Mouse (Mus musculus) lung, adult 18-20 months (tissue): ENCODE data around the gene Lrba.

Source experiments
- DNase-seq, 2 experiments: peaks; one replicate each; pipeline ENCODE4 v3.0.0; 2022; ENCODE audit warnings: mixed read lengths in 2 of 2

The Lrba gene

GRCm38 (mm10) chr3:86806834-86807233 lies 582.4 kb downstream of the Lrba start:
- DNase-seq, result no peak

- DNase-seq, result no peak
These were observed 583.4 kb downstream of the Lrba start for GRCm38 (mm10) chr3:86807750-86808467.

GRCm38 (mm10) chr3:86809199-86809598 lies 584.7 kb downstream of the Lrba start:
- DNase-seq, result no peak

GRCm38 (mm10) chr3:86809646-86810045 lies 585.2 kb downstream of the Lrba start:
- DNase-seq, result no peak

- DNase-seq, result no peak
These were observed 586.4 kb downstream of the Lrba start for GRCm38 (mm10) chr3:86810908-86811307.

GRCm38 (mm10) chr3:86812689-86813088 lies 588.2 kb downstream of the Lrba start:
- peak; percentile 79 to 82 for DNase-seq

GRCm38 (mm10) chr3:86818001-86818585 lies 593.6 kb downstream of the Lrba start:
- DNase-seq, result no peak

- DNase-seq, result no peak
These were observed 594.9 kb downstream of the Lrba start for GRCm38 (mm10) chr3:86819372-86819771.

- DNase-seq, result no peak
These were observed 595.9 kb downstream of the Lrba start for GRCm38 (mm10) chr3:86820344-86820743.

- DNase-seq, result no peak
These were observed 596.9 kb downstream of the Lrba start for GRCm38 (mm10) chr3:86821383-86821782.

- DNase-seq, result no peak
These were observed 603.0 kb downstream of the Lrba start for GRCm38 (mm10) chr3:86827506-86827905.

- no peak for DNase-seq
These were observed 607.6 kb downstream of the Lrba start for GRCm38 (mm10) chr3:86832115-86832514.
